Mouse (Mus musculus) inflammation-experienced regulatory T-cells, adult 6 months (primary cell): ENCODE results near the gene Ly6g6d. TPM values are rescaled to one million over a fixed set of nuclear protein-coding genes. Genes with fewer than 3 reads are reported as not detected.
A peak's percentile ranks its signal among the peaks of the same experiment; 100 is the strongest.
"Not testable (repeated sequence)": the region's sequence is repeated elsewhere in the genome, so short reads cannot be mapped to it uniquely, and the experiment has no call there.

Experiments
- ATAC-seq: one replicate; pipeline ENCODE4 v1.8.0; 2017
- polyA plus RNA-seq, 3 experiments: library from polyadenylated mRNA; unstranded; fragments of 100-300 nt; shearing (Covaris generic); gene quantifications; one replicate each; pipeline ENCODE4 v1.2.1; 2017

Gene Ly6g6d
- polyA plus RNA-seq, result not detected

DNA sequence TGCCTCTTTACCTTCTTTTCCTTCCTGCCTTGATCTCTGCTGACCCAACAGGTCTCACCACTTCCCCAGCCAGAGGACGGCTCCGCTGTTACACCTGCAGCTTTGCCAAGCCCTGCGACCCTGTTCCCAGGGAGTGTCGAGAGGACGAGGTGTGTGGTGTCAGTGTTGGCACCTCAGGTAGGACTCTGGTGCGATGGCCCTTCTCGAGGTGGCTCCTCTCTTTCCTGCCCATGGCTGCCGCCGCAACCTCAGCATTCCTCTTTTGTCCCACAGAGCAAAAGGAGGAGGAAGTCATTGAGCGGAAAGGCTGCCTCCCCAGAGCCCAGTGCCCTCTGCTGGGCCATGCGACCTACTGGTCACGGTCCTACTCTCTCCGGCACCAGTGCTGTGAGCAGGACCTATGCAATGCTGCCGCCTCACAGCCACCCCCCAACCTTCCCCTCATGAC is at the start of gene Ly6g6d:
Gene Ly6g6d (minus strand): TSS at position 280 of the 448 bp plus-strand sequence.
- no peak for ATAC-seq

DNA sequence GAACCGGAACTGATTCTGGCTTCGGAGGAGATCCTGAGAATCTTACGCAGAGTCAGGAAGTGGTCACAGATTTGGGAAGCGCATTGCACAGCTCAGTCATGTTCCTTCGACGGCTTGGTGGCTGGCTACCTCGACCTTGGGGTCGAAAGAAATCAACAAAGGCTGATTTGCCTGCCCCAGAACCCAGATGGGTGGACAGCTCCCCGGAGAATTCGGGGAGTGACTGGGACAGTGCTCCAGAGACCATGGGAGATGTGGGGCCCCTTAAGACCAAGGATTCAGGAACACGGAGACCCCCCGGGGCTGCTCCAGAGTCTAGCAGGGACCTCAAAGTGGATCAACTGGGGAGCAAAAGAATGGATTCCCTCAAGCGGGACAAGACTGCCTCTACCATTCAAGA is 49.2 kb upstream of the Ly6g6d start:
- ATAC-seq, result no peak

DNA sequence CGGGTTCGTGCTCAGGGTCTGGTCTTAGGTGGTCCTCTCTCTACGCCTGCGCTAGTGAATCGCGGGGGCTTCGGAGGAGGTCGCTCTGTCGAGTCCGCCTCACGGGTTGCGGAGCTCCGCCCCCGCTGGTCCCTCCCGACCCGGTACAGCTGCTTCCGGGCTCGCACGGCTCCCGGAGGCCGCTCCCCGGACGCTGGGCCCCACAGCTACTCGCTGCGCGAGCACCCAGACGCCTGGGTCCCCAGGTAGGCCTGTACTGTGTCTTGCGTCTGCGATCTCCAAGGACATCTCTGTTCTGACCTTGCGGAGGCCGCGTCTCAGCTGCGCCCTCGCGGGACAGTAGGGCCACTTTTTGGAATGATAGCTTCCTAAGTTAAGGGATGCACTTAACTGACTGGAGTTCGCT is 48.3 kb upstream of the Ly6g6d start, which contains the start of gene D17H6S53E:
Gene D17H6S53E (plus strand): TSS at position 168 of the 406 bp plus-strand sequence.
- ATAC-seq, result peak; percentile 69

DNA sequence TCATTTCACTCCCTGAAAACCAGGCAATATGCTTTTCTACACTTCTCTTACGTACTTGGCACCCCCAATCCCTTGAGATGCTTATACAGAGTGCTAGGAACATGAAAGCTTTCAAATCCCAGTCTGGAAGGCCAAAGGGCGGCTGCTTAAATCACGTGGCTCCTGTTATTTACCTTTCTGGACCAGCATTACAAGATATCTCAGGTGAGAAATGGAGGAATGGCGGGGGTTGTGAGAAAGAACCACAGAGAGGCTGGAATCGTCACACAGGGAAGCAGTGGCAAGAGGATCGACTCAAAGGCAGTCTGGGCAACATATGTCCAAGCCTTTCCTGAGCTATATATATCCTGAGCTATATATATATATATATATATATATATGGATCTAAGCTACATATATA is 47.7 kb upstream of the Ly6g6d start:
- ATAC-seq, result no peak

DNA sequence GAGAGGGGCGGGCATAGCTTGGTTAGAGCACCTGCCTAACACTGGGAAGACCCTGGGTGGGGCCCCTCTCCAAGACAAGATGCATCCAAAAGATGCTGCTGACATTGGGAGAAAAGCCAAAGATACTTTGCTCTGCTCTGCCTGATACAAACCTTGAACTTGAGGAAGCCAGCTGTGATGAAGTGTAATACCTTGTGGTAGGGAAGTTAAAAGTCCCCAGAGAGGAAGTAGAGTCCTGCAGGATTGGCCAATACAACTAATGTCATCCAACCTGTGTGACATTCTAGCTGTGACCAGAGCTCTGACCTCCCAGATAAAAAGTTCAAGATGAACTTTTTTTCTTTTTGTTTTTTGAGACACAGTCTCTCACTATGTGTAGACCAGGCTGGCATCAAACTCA is 47.2 kb upstream of the Ly6g6d start:
- no peak for ATAC-seq

DNA sequence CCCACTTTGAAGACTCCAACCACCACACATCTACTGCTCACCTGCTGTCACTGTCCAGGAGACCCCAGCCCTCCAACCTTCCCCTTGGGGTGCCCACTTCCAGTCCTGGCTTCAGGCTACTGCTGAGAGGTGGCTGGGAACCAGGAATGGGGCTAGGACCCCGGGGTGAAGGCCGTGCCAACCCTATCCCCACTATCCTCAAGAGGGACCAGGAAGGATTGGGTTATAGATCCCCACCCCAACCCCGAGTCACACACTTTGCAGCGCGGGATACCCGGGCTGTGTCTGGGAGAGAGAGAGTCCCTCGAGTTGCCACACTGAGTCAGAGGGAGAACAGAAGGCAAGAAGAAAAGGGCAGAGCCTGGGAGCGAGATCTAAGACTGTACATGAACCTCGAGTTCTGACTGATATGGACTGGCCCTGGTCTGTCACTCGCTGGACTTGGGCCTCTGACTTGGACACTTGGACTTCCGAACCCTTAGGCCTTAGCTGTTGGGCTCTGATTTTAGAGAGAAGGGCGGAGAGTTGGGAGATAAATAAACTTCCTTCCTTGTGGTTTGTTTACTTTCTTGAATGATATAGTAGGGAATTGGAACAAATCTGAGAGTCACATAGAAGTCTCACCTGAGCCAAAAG is 46.5 kb upstream of the Ly6g6d start:
- ATAC-seq, result not testable (repeated sequence)

DNA sequence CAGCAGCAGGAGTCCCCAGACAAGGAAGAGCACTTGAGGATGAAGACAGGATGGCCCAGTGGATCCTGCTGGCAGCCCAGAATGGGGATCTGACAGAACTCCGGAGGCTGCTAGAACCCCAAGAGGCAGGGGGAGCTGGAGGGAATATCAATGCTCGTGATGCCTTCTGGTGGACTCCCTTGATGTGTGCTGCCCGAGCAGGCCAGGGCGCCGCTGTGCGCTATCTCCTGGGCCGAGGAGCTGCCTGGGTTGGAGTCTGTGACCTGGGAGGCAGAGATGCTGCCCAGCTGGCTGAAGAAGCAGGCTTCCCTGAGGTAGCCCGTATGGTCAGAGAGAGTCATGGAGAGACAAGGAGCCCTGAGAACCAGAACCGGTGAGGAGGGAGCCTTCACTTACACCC is 45.4 kb upstream of the Ly6g6d start:
- not testable (repeated sequence) for ATAC-seq

DNA sequence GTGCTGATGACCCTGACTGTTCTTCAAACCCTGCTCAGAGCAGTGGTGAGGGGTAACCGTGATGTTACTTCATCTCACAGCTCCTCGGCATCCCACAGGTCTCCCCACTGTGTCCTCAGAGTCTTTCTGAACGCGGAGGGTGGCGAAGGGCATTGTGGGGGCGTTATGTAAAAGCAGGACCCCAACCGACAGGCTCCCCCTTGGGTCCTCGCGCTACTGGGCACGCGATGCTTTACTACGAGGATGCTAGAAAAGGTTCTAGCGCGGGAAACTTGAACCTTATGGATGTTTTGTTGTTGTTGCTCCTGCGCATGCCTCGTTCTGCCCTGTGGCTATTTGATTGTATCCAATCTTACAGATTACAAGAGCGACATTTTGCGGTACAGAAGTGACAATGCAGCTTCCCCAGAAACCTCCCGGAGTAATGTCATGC is 44.0 kb upstream of the Ly6g6d start, which contains the start of gene Csnk2b:
Gene Csnk2b (minus strand): TSS at position 183 of the 433 bp plus-strand sequence.
- ATAC-seq, result no peak

DNA sequence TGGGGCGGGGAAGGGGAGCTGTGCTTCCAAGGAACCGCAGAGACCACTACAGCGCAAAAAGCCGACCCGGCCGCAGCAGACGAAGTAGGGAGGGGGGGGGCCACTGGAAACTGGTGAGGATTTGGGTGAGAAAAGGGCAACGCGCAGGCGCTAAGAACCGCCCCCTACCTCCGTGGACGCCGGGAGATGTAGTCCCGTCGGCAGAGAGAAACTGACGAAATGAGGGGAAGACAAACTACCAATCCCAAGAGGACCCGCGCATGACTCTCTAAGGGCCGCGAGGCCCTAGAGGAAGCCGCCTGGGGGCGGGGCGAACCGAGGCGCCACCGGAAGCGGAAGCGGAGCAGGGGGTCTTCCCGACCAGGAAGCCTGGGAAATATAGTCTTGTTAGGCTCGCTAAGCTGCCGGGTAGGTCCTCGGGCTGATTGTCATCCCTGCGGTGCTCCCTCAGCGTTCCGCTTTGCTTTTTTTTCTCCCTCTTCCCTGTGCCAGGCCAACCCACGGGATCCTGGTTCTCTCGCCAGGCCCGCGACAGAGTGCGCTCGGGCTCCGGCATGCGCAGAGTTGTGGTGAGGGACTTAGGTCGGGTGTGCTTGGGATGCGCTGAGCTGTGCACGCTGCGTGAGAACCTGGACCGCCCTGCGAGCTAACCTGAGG is 43.4 kb upstream of the Ly6g6d start, which contains the start of gene Gpank1:
Gene Gpank1 (plus strand): TSS at position 313 of the 657 bp plus-strand sequence.
- ATAC-seq, result peak; percentile 97

DNA sequence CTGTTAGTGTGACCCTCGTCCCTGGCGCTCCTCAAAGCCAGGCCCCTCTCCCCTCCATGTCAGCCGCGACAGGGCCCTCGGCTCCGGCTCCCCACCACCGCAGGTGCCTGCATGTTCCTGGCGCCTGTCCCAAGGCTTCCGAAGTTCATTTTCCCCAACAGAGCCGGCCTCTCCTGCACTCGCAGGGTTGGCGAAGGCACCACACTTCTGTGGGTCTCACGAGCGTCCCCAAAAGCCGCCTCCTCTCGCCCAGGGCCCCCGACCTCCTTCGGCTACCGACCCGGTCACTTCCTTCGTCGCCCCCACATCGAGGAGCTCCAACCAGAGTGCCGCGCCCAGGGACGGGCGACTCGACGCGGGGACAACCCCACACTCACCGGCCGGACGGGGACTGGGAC is 42.9 kb upstream of the Ly6g6d start:
- no peak for ATAC-seq

DNA sequence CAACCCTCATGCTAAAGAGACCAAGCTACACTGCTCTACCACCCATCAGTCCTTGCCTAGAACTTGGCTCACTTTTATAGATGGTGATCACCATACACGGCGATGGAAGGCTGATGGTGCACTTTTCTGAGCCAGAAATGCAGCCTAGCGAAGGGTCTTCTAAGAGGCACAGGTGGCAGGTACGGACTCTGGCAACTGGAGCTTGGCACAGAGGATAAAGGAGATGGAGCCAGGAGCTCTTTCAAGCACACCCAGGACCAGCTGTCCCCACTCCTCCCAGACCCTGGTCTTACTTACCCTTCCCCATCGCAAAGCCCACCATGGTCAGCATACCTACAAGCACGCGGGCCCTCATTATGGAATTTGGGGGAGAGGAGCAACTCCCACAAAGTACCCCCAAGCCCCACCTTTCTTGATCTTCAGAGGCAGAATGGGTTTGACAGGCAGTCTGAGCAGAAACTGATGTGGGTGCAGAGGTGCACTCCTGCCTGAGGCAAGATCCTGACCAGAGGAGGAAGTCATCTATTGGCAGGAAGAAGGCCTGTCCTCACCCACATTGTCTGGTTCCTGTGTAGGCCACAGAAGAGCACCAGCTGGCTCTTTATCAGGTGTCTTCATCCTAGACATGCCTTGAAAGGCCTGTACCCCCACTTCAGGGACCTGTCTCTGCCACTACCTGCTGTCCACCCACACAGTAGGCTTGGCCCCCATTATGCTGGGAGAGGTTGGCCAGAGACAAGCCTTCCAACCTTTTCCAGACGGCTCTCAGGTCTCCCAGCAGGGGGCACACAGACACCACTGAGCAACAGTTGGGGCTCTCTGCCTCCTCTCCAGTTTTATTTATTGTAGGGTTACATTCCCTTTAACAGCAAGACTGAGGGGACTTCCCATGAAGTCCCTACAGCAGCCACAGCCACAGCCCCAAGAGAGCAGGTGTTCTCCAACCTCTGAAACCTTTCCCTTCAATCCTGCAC is 37.5 kb upstream of the Ly6g6d start, which contains the start of gene Ly6g5b:
Gene Ly6g5b (minus strand): TSS at position 383 of the 974 bp plus-strand sequence.
- peak; percentile 41 for ATAC-seq

DNA sequence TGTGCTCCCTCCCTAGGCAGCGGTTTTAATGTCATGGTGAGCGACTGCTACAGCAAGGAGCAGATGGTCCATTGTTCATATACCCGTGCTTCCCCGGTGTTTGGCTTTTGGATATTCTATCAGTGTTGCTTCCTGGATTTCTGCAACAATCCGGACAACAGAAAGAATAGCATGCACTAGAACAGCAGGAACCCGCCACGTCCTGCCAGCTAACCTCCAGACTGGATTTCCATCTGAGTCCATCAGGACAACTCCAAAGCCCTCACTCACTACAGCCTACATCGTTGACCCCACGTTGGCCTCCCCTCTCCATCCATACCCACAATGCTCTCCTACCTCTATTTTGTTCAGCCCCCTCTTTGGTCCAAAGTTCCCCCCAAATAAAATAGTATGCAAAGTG is 33.9 kb upstream of the Ly6g6d start:
- no peak for ATAC-seq

DNA sequence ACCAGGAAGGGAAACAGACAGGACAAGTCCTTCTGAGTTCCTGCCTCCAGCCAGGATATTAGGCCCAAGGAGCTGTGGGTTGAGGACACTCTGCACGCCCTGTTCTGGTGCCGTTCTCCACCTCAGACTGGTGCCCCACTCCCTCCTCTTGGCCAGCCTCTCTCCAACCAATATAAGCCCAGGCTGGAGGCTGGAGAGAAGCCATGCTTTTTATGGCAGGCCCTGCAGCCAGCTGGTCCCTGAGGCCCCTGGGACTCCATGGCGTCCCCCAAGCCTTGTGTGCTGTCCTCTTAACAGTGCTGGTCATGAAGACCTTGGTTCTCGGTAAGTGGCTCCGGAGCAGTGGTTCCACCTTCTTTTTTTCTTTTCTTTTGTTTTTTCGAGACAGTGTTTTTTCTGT is 30.2 kb upstream of the Ly6g6d start, which contains the start of gene Ly6g5c:
Gene Ly6g5c (plus strand): TSS at position 183 of the 400 bp plus-strand sequence.
- no peak for ATAC-seq

DNA sequence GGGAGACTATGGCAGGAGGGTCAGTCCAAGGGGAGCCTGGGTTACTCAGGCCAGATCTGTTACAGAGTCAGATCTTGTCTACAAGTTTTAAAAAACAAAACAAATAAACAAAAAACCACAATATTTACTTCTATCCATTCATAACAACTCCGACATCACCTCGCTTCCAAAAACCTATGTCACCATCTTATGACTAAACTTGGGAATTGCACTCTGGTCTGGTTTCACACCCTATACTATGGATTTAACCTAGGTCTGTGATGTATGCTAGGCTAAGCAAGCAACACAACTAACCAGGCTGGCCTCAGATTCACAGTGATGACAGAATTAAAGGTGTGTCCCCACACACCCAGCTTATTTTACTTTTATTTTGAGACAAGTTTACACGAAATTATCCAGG is 28.7 kb upstream of the Ly6g6d start:
- ATAC-seq, result no peak

DNA sequence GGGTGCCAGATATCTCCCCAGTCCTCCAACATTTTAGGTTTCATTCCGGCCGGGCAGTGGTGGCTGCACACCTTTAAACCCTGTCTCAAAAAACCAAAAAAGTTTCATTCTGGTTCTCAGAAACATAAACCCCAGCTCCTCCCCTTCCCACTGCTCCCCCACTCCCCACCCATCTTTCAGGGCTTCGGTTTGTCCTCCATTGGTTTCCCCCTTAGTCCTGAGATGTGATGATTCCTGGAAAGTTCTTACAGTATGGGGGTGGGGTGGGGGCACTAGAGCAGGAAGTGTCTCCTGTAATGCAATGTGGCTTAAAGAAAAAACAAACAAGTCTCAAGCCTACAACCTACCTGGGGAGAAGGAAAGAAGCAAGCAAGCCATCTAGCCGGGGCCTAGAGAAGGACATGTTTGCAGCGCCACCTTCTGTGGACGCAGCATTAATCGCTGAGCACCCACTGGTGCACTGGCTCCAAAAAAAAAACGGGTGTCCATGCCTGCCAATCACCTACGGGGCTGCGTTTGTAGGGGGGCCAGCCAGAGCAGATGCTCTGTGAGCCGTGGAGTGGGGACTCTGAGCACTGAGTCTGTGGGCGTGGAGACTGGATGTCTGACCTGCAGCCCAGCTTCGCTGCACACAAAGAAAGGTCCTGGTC is 28.0 kb upstream of the Ly6g6d start:
- no peak for ATAC-seq

DNA sequence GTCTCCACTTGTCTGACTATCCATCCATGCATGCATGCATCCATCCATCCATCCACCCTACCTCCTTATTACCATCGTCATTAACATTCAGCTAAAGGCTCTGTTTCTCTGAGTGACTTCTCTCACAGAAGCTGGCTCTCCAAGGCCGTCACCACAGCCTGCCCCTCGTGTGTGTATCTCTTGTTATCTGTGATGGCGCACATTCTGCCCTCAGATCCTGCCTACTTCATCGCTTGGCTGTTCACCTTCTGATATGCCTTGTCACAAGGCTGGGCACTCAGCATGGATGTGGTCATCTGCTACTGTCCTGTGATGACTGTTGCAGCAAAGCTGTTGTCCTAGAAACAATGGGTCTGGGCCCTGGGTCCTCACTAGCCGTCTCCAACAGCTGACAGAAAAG is 26.9 kb upstream of the Ly6g6d start:
- no peak for ATAC-seq

DNA sequence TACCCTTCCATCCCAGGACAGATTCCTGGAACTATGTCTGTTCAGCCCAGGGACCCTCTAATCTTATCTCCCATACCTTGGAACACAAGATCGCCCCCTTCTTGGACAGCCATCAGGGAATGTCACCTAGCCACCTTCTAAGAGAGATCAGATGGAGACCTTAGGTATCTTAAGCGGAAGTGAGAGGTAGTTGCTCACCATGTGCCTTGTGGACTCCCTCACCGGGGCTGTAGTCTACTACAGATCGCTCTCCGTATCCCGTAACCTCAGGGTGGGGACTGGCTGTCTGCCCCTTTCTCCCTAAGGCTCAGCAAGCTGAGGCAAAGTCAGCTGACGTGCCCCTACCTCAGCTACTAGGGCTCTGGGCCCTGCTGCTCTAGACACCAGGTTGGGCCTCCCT is 26.2 kb upstream of the Ly6g6d start:
- no peak for ATAC-seq

DNA sequence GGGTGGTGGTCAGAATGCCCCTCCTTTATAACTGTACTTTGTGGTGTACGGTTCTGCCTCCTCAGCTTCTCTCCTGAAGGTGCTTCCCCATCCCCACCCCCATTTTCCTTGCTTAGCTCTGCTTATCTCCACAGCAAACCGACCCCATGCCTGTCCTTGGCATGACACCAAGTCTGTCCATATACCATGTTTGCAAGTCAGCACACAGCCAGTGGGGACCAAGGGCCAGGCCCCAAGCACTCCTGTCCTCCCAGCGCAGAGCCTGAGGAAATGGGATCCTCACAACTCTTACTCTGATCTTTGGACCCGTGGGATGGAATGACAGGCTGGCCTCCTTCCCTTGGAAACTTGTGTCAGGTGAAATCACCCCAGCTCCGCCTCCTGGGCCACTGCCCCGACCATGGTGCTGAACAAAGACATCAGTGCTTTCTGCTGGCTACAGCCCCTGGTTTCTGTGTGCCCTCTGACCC is 25.4 kb upstream of the Ly6g6d start:
- ATAC-seq, result no peak

DNA sequence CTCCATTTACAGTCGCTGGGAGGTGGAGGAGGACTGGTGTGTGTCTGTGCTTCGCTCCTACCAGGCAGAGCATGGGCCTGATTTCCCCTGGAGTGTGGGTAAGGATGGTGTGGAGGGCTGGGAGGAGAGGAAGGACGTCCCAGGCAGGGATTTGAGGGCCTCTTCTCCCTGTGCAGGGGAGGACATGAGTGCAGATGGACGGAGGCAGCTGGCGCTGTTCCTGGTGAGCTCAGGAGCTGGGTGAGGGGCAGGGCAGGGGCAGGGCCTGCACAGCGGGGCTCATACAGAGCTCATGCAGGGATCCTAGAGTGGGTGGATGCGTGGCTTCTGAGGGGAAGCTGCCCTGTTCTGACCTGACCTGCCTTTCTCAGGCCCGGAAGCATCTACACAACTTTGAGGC is 24.4 kb upstream of the Ly6g6d start:
- no peak for ATAC-seq

DNA sequence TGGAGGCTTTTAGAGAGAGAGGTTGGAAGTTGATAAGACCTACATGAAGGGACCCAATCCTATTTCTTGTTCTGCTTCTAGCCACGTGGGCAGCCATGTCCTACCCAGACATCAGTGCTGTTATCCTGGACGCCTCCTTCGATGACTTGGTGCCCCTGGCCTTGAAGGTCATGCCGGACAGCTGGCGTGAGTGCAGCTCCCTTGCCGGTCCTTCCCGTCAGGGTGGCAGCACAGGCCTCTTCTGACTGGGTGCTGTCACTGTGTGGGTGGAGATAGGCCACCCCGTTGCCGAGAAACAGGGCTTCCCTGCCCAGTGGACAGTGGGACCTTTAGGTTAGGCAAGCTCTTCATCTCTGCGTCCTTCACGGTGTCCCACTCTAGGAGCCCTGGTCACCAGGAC is 23.3 kb upstream of the Ly6g6d start:
- no peak for ATAC-seq

DNA sequence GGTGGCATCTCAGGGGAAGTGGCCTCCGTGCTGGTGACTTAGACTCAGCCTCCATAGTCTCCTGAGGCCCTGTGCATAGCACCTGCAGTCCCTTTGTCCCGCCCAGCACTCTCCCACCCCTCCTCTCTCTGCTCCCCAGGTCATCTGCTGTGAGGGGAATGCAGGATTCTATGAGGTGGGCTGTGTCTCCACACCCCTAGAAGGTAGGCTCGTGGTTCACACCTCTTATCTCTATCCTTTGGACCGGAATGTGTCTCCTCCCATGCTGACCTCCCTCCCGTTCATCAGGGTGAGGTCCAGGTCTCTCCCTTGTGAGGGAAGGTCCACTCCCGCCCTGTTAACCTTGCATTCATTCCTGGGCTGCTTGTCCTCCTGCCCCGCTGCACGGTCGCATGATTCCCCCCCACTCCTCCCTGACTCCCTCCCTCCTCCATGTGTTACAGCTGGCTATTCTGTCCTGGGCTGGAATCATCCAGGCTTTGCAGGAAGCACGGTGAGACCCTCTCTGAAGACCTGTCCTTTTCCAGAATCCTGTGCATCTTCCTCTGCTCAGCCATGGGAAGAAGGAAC is 22.4 kb upstream of the Ly6g6d start:
- no peak for ATAC-seq
